Mouse (Mus musculus): ENCODE results near the gene S100g. TPM values are rescaled to one million over a fixed set of nuclear protein-coding genes. Genes with fewer than 3 reads are reported as not detected.

The S100g gene
- polyA plus RNA-seq, 1 experiment from 2014 or later = 0.68 TPM

DNA sequence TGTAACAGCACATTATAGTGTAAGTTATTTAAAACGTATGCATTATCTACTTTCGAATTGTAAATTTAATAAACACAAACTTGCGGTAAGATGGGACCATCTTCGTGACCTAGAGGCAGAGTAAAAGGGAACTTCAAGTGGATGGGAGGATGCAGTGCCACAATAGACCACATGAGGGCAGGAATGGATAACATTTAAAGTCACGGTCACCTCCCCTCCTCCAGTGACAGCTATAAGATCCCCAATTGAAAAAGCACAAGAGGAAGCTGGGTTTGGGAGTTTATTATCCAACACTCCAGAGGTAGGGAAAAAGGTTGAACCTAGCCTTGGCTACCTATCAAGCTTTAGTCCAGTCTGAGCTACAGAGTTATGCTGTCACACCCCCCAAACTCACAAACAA is 48.7 kb downstream of the S100g start:
- ATAC-seq (ENCODE audit: low FRiP score) = no peak
- 34% methylated on average over 5 of the region's 5 CpGs for WGBS
- no peaks in the 10 kb centered on the region for H3K4me1 ChIP-seq

DNA sequence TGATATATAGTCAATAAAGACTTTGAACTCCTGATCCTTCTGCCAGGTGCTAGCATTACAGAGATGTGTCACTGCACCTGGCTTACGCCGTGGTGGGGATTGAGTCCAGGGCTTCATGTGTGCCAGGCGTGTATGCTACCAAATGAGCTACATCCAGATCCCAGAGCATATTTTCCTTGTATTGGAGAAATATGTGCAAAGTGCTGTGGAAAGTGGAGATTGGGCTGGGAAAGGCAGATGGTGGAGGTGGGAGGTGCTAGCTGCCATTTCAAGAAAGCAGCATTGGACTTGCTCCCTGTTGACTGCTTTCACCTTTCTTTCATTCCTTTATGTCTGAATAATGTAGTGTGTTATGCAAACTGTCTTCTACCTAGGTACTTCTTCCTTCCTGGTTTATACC is 50.7 kb downstream of the S100g start:
- no peak overlapping the region for H3K4me2 ChIP-seq (replicated peaks)
- H3K4me3 ChIP-seq = no peak overlapping the region
- no peaks in the 10 kb centered on the region for H3K4me1 ChIP-seq
- H3K9ac ChIP-seq = no peak overlapping the region
- peaks cover 7% of the 10 kb centered on the region; the same call in 1 of the 2 replicates for H3K36me3 ChIP-seq
- ATAC-seq (ENCODE audit: low FRiP score) = no peak
- H3K27me3 ChIP-seq = no peaks in the 10 kb centered on the region
- H3K27ac ChIP-seq = no peak overlapping the region
- H3K9me3 ChIP-seq (replicated peaks) = no peaks in the 10 kb centered on the region
- 95% methylated on average over 3 of the region's 3 CpGs for WGBS

More for the DNA sequence above, 48.7 kb downstream of the S100g start:
- Histone ChIP-seq H3K36me3 (0 out of 2 replicates have a peak, but pooled peaks cover 1% of the 10 kb centered on the region), H3K4me2 (replicated peaks) (no peak overlapping the region), H3K9ac (no peak overlapping the region), H3K27ac (no peak overlapping the region), H3K9me3 (replicated peaks) (no peaks in the 10 kb centered on the region), H3K4me3 (no peak overlapping the region), H3K27me3 (no peaks in the 10 kb centered on the region)

Other genes with a start within 250 kb of the S100g start
- 283 and 286 TPM in 2 replicates for gene Rbbp7, start 204.2 kb downstream of the S100g start, polyA plus RNA-seq (2016; fragmentation: Nextera tagmentation; extraction: Ambion mirVana)
- gene Txlng, start 135.1 kb downstream of the S100g start, polyA plus RNA-seq (2016; fragmentation: Nextera tagmentation; extraction: Ambion mirVana) = 17.5 and 18.4 TPM in 2 replicates
- gene Syap1, start 76.2 kb downstream of the S100g start, polyA plus RNA-seq (2016; fragmentation: Nextera tagmentation; extraction: Ambion mirVana) = 39.0 and 43.0 TPM in 2 replicates
- 95.1 and 96.2 TPM in 2 replicates for gene Ctps2, start 63.4 kb downstream of the S100g start, polyA plus RNA-seq (2016; fragmentation: Nextera tagmentation; extraction: Ambion mirVana)

All from hindbrain, embryonic 12.5 days (tissue).